Mouse (Mus musculus) brain, embryonic 14.5 days (tissue): ENCODE results near the gene F11r.

Experiments used
- CTCF ChIP-seq: fragments of 200-500 bp; IDR thresholded peaks from 2 replicates; pipeline ENCODE4 v1.5.1; 2012; ENCODE audit warnings: inconsistent platforms, mild to moderate bottlenecking, moderate library complexity, borderline replicate concordance; ENCODE audit not compliant: insufficient read depth, insufficient read length; ENCODE audit errors: extremely low read depth
- POLR2A ChIP-seq: fragments of 200-500 bp; IDR thresholded peaks from 2 replicates; pipeline ENCODE4 v1.6.1; 2012; ENCODE audit warnings: mild to moderate bottlenecking, inconsistent platforms, borderline replicate concordance; ENCODE audit not compliant: poor library complexity, insufficient read depth, insufficient read length, severe bottlenecking; ENCODE audit errors: extremely low read depth

DNA sequence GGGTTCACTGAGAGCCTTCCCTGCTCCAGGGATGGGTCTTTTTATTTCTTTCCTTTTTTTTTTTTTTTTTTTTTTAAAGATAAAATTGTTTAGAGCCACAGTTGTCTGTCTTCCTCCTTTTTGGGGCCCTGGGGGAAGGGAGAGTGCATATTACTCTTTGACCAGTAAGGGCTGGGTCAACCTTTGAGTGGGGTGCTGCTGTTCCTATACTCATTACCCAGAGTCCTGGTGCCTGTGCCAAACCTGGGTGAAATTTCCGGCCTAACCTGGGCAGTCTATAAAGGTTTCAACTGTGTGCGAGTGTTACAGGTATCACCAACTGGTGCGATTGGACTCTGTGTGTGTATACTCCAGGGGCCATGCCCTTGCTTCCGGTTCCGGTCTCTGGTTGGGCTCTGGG lies 18.7 kb upstream of the F11r start, which contains the start of gene Tstd1:
- TF ChIP-seq POLR2A: no peak
- TF ChIP-seq CTCF: no peak
